Mouse (Mus musculus): Measurements from ENCODE around the gene Abcf2. TPM values are rescaled to one million over a fixed set of nuclear protein-coding genes. Genes with fewer than 3 reads are reported as not detected.
A peak's percentile ranks its signal among the peaks of the same experiment; 100 is the strongest.

Abcf2 gene
- polyA plus RNA-seq, 1 experiment from 2014 or later: 103 TPM

DNA sequence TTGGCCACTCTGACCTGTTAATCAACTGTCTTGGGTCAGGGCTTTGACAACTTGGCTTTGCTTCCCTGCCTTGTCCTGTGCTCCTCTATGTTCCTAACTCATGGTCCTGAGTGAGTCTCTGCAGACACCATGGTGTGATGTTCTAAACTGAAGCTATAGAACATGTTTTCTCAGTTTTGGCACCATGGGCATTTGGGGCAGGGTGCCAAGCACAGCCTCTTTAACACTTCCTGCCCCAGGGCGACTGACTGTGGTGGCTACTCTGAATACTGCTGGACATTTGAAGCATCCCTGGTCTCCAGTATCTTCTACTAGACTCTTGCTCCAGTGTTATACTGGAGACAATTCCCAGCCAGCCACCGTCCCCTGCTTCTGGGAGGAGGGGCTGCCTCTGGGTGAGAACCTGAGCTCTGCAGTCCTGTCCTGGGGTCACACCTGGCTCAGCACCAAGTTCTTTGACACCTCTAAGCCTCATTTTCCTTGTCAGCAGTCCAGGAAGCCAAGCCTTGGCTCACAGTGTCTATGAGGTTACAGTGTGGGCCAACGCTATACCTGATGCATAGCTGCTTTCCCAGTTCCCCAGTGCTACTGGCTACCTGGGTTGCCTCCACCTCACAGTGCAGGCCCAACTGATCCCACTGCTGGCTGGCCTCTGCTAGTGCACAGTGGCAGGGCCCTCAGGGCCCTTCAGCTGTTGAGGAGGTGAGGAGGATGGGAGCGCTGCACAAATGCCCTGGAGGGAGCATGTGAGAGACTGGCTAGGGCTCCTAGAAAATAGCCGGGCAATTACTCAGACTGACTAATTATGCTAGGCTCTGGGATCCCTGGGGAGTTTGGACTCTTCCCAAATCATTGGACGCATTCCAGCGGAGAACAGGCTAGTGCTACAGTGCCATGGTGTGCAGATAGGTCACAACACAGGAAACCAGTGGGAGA lies 34.4 kb upstream of the Abcf2 start:
- Histone ChIP-seq H3K9me3 (no peaks in the 10 kb centered on the region), H3K27me3 (no peaks in the 10 kb centered on the region), H3K4me1 (replicated peaks) (peaks cover 28% of the 10 kb centered on the region), H3K36me3 (no peaks in the 10 kb centered on the region), H3K27ac (peak overlapping the region; percentile 74; the same call in 1 of the 2 replicates), H3K4me3 (replicated peaks) (no peak overlapping the region), H3K4me2 (replicated peaks) (no peak overlapping the region), H3K9ac (replicated peaks) (no peak overlapping the region)
- ATAC-seq: peak; percentile 62
- 61% methylated on average over 7 of the region's 7 CpGs for WGBS

DNA sequence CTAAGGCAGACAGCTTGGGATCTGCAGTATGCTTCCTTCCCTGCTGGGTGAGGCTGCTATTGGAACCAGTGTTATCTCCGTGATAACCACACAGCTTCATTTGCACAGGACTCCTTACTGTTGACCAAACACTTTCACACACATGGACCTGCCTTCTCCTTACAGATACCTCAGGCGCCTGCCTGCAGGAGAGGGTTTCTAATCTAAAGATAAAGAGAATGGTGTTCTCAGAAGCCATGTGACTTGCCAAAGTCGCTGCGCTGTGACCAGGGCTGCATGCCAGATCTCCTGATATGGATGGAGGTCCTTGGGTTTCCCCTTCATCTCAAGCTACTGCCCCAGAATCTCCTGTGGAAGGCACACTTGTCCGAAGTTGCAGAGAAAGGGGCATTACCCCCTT lies 32.1 kb upstream of the Abcf2 start:
- WGBS: 61% methylated on average over 5 of the region's 5 CpGs
- no peaks in the 10 kb centered on the region for H3K9me3 ChIP-seq
- no peak overlapping the region for H3K27ac ChIP-seq
- no peak overlapping the region for H3K4me2 ChIP-seq (replicated peaks)
- peaks cover 45% of the 10 kb centered on the region for H3K4me1 ChIP-seq (replicated peaks)
- no peaks in the 10 kb centered on the region for H3K36me3 ChIP-seq
- no peaks in the 10 kb centered on the region for H3K27me3 ChIP-seq
- no peak overlapping the region for H3K9ac ChIP-seq (replicated peaks)
- no peak for ATAC-seq
- no peak overlapping the region for H3K4me3 ChIP-seq (replicated peaks)

DNA sequence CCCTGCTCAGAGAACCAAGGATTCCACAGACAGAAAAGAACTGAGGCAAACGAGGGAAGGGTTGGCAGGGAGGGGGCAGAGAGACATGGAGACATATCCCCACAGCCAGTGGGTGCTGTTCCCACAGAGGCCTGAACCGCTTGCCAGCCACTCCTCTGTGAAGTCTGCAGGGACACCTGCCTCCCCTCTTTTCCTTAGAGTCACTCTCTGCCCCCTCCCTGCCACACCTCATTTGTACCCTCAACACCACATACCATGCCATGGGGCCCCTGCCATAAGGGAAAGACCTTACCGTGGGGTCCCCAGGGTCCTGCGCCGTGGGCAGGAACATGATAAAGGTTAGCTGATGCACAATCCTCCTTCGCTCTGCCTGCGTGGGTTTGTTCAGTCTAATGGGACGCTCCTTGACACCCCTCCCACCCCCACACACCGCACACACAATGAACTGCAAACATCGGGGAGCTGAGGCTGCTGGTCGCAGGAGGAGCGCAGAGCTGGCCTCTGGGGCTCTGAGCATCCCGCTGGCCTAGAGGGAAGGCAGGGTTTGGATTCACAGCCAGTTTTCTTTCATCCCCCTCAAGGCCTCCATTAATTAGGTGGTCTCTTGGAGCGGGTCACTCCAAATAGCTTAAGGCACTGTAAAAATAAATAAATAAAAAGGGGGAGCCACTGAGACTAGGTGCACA lies 28.9 kb upstream of the Abcf2 start:
- H3K27me3 ChIP-seq: no peaks in the 10 kb centered on the region
- peak overlapping the region; percentile 100 for H3K27ac ChIP-seq
- H3K9ac ChIP-seq (replicated peaks): peak overlapping the region; percentile 93
- peak overlapping the region; percentile 80 for H3K4me2 ChIP-seq (replicated peaks)
- 13% methylated on average over 14 of the region's 14 CpGs for WGBS
- H3K4me3 ChIP-seq (replicated peaks): peak overlapping the region; percentile 58
- H3K36me3 ChIP-seq: no peaks in the 10 kb centered on the region
- peaks cover 60% of the 10 kb centered on the region for H3K4me1 ChIP-seq (replicated peaks)
- 0 out of 2 replicates have a peak, but pooled peaks have one; percentile 0 for ATAC-seq
- no peaks in the 10 kb centered on the region for H3K9me3 ChIP-seq

DNA sequence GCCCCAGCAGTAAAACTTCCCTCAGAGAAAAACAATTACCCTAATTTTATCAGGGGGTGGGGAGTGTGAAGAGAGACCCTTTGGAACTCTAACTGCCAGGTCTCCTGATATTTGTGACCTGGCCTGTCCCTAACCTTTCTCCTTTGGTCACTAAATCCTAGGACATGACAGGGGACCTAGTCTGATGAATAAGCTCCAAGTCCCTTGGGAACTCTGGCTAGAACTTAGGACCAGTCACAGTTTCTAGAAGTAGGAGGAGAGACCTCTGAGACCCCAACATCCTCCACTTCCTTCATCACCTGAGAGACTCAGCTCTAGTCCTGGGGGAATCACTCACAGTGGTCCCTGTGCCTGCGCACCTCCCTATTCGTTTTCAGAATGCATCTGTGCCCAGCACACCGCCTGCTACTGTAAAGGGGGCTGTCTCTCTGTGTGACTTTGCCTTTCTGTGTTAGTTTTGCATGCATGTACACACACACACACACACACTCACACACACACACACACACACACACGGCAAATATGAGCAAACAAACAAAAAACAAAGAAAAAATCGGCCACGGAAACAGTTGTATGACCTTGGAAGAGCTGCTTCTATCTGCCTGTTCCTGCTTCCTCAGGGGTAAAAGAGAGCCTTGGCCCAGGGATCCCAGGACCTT lies 28.2 kb upstream of the Abcf2 start:
- Histone ChIP-seq H3K9ac (replicated peaks) (peak overlapping the region; percentile 93), H3K27me3 (no peaks in the 10 kb centered on the region), H3K36me3 (no peaks in the 10 kb centered on the region), H3K4me1 (replicated peaks) (peaks cover 67% of the 10 kb centered on the region), H3K9me3 (no peaks in the 10 kb centered on the region), H3K27ac (peak overlapping the region; percentile 100), H3K4me3 (replicated peaks) (peak overlapping the region; percentile 58), H3K4me2 (replicated peaks) (peak overlapping the region; percentile 80)
- no peak for ATAC-seq
- WGBS: 8% methylated on average over 6 of the region's 6 CpGs

DNA sequence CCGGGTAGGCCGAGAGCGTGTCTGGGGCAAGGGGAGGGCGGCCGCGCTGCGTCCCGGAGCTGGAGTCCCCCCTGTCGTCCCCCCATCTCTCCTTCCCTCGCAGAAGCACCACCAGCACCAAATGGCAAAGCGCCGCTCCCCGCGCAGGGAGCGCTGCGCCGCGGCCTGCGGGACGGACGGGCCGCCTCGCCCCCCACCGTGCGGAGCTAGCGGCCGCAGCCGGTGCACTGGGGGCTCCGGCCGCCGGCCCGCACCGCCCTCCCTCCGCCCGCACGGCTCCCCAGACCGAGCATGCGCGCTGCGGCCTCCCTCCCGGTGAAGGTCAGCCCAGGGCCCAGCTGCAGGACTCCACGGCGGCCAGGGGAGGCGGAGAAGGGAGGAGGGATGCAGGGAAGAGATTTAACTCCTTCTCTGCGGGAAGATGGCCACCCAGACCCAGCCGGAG lies 27.4 kb upstream of the Abcf2 start:
- Histone ChIP-seq H3K36me3 (no peaks in the 10 kb centered on the region), H3K4me1 (replicated peaks) (peaks cover 75% of the 10 kb centered on the region), H3K4me2 (replicated peaks) (peak overlapping the region; percentile 80), H3K27ac (peak overlapping the region; percentile 100), H3K27me3 (no peaks in the 10 kb centered on the region), H3K9me3 (no peaks in the 10 kb centered on the region), H3K4me3 (replicated peaks) (peak overlapping the region; percentile 58), H3K9ac (replicated peaks) (peak overlapping the region; percentile 93)
- WGBS: under 1% methylated on average over 35 of the region's 46 CpGs
- ATAC-seq: peak; percentile 75

DNA sequence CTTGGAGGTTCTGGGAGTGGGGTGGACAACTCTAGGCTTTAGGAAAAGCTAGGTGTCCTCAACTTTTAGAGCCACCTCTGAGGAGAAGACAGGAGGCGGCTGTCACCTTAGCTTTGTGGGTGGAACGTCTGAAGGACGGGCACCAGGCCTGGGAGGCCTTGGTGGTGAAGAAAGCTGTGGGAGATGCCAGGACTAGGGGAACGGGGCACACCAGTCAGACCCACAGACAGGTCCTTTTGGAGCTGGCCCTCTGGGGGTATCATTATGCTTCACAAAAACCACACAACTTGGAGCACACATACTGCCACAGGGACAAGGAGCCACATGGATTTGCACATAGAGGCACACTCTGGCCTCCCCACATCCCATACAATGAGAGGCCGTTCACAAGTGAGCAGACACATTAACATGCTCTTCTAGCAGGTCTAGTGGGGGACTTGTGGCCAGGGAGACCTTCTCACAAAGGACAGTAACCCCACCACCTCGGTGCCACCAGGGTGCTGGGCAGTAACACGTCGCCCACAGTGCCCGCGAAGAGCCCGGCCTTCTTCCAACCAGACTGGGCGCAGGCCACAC lies 26.9 kb upstream of the Abcf2 start:
- peak overlapping the region; percentile 100 for H3K27ac ChIP-seq
- peak overlapping the region; percentile 58 for H3K4me3 ChIP-seq (replicated peaks)
- 16% methylated on average over 12 of the region's 12 CpGs for WGBS
- no peak for ATAC-seq
- H3K9me3 ChIP-seq: no peaks in the 10 kb centered on the region
- H3K36me3 ChIP-seq: no peaks in the 10 kb centered on the region
- peaks cover 80% of the 10 kb centered on the region for H3K4me1 ChIP-seq (replicated peaks)
- no peaks in the 10 kb centered on the region for H3K27me3 ChIP-seq
- peak overlapping the region; percentile 93 for H3K9ac ChIP-seq (replicated peaks)
- peak overlapping the region; percentile 80 for H3K4me2 ChIP-seq (replicated peaks)

DNA sequence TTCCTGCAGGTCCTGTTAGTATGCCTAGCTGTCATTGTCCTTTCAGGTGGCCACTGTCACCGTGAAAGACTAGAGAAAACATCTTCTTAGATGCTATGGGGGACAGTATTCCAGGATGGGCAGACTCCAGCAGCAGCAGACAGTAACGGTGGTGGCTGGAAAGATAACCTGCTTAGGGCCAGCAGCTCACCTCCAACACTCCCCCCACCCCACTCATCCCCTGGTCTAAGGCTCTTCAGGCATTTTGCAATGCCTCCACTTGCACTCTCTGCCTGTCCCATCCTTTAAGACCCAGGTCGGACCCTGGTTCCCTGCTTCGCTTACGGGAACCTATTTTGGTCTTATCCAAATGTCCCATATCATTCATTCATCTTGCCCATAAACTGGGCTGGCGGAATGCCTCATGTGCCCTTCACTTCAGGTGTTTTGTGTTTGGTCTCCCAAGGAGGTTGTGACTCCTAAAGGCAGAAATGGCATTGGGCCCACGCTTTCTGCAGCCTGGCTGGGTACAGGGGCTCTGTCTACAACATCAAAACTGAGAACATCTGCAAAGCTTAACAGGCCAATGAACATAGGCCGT lies 26.3 kb upstream of the Abcf2 start:
- peaks cover 86% of the 10 kb centered on the region for H3K4me1 ChIP-seq (replicated peaks)
- peak overlapping the region; percentile 100 for H3K27ac ChIP-seq
- peak overlapping the region; percentile 80 for H3K4me2 ChIP-seq (replicated peaks)
- H3K27me3 ChIP-seq: no peaks in the 10 kb centered on the region
- no peak for ATAC-seq
- H3K9me3 ChIP-seq: no peaks in the 10 kb centered on the region
- no peaks in the 10 kb centered on the region for H3K36me3 ChIP-seq
- H3K9ac ChIP-seq (replicated peaks): peak overlapping the region; percentile 93
- WGBS: 59% methylated on average over 8 of the region's 8 CpGs
- peak overlapping the region; percentile 58 for H3K4me3 ChIP-seq (replicated peaks)

DNA sequence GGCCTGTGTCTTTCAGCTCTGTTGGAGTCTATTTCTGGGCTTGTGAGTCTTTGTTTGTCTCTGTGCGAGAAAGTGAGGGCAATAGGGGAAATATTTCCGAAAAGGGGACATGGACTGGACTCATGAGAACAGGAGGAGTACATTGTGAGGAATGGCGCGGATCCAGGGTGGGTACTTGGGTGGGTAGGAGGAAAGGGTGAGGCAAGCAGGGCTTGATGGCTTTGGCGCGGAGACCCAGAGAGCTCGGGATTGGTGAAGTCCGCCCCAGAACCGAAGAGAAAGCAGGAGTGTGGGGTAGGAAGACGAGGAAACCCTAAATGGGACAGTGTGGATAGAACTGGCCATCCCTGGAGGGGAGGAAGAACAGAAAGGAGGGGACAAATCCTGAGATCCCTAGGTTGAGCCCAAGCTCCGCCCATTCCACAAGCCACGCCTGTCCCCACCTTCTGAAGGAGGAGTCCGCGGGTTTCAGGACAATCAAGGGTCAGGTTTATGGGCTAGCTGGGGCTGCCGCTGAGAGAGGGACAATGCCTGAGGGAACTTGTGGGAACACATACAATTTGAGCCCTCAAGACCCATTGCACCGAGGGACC lies 25.6 kb upstream of the Abcf2 start:
- Histone ChIP-seq H3K4me1 (replicated peaks) (peaks cover 90% of the 10 kb centered on the region), H3K27me3 (no peaks in the 10 kb centered on the region), H3K9ac (replicated peaks) (peak overlapping the region; percentile 93), H3K36me3 (no peaks in the 10 kb centered on the region), H3K4me3 (replicated peaks) (peak overlapping the region; percentile 54), H3K27ac (peak overlapping the region; percentile 100), H3K9me3 (no peaks in the 10 kb centered on the region), H3K4me2 (replicated peaks) (peak overlapping the region; percentile 80)
- 3% methylated on average over 16 of the region's 16 CpGs for WGBS
- peak; percentile 22 for ATAC-seq

DNA sequence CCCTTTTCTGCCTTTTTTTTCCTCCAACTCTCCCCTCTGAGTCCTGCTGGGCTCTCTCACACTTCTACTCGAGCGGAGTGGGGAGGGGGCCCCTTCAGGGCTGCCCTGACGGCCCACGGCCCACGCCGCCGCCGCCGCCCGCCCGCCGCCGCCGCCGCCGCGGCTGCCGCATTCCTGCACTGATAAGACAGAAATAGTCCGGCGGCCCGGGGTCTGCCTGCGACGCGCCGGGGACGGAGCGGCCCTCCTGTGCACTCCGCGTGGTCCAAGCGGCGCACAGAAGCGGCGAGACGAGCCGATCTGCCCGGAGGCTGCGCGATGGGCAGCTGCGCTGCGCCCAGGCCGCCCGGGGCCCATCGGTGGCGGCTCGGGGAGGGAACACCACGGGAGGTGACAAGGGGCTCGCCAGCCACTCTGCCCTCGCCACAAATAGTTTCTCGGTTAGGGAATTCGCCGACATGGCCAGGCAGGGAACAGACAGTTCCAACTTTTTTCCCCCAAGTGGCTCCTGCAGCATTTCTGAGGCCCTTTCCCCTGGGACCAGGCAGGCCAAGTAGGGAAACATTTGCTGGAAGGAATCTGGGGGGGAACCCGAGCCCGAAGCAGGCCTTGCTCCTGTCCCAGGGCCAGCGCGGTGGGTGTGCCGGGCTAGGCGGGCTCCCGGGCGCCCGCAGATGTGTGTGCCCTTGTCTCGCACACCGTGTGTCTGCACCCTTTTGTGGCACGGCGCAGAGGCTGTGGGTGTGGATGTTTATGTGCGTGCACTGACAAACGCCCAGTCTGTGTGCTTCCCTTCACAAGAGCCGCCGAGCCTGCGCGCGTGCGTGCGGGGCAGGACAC lies 24.9 kb upstream of the Abcf2 start:
- peak overlapping the region; percentile 100 for H3K27ac ChIP-seq
- WGBS: under 1% methylated on average over 71 of the region's 73 CpGs
- no peaks in the 10 kb centered on the region for H3K27me3 ChIP-seq
- H3K4me1 ChIP-seq (replicated peaks): peaks cover 88% of the 10 kb centered on the region
- no peaks in the 10 kb centered on the region for H3K9me3 ChIP-seq
- H3K9ac ChIP-seq (replicated peaks): peak overlapping the region; percentile 93
- peak overlapping the region; percentile 54 for H3K4me3 ChIP-seq (replicated peaks)
- H3K4me2 ChIP-seq (replicated peaks): peak overlapping the region; percentile 80
- H3K36me3 ChIP-seq: no peaks in the 10 kb centered on the region
- ATAC-seq: peak; percentile 21

DNA sequence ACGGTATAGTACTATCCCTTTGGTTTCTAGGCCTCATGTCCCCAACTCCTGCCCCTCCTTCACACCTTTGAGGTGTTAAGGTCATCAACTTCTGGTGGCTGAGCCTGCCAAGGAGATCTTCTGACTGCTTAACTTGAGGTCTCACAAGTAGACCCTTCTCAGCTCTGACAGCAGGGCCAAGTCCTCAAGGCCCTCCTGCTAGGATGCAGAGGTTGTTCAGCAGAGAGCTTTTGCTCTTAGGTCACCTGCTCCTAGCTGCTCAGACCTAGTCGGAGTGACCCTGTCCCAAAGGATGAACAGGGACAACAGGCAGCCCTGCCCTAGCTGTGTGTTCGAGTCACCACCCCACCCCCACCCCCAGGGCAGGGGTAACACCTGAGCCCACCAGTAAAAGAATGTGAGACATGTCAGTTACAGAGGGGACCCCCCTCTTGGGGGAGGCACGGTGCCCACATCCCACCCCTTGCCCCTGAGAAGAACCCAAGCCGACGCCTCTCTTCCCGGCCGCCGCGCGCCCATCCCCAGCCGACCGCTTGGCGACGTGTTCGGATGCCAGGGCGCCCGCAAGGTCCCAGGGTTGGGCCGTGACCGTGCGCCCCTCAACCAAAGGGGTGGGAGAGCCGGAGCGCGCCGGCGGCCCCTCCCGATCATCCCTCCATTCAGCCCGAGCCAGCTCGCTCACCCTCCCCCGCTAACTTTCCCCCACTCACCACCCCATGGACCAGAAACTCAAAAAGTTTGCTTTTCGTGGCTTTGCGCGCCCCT lies 24.0 kb upstream of the Abcf2 start:
- Histone ChIP-seq H3K4me1 (replicated peaks) (peaks cover 88% of the 10 kb centered on the region), H3K27ac (peak overlapping the region; percentile 100), H3K9me3 (no peaks in the 10 kb centered on the region), H3K9ac (replicated peaks) (peak overlapping the region; percentile 93), H3K4me2 (replicated peaks) (peak overlapping the region; percentile 80), H3K27me3 (no peaks in the 10 kb centered on the region), H3K36me3 (no peaks in the 10 kb centered on the region), H3K4me3 (replicated peaks) (peak overlapping the region; percentile 54)
- no peak for ATAC-seq
- 3% methylated on average over 33 of the region's 33 CpGs for WGBS
